Mouse (Mus musculus) limb, embryonic 12.5 days (tissue): ENCODE measurements around the gene Gm4340. TPM values are rescaled to one million over a fixed set of nuclear protein-coding genes. Genes with fewer than 3 reads are reported as not detected.
"Not testable (repeated sequence)": the region's sequence is repeated elsewhere in the genome, so short reads cannot be mapped to it uniquely, and the experiment has no call there.

Experiments used
- ATAC-seq: fragments of 200-750 bp; cut with Nextera tagmentation; 2 replicates; pipeline ENCODE4 v1.8.0; 2017; ENCODE audit warnings: low read depth, moderate TSS enrichment; ENCODE audit not compliant: insufficient number of reproducible peaks, insufficient read depth, low FRiP score, low TSS enrichment
- H3K27ac ChIP-seq: fragments of 300-500 bp; sonication (generic); 2 replicates; pipeline ENCODE4 v1.5.1; 2016; ENCODE audit warnings: mild to moderate bottlenecking, moderate library complexity
- H3K27me3 ChIP-seq: fragments of 300-500 bp; sonication (generic); 2 replicates; pipeline ENCODE4 v1.6.1; 2016; ENCODE audit warnings: mild to moderate bottlenecking, moderate library complexity
- H3K36me3 ChIP-seq: fragments of 300-500 bp; sonication (generic); 2 replicates; pipeline ENCODE4 v1.6.1; 2016; ENCODE audit warnings: mild to moderate bottlenecking, moderate library complexity
- H3K4me1 ChIP-seq: fragments of 300-500 bp; sonication (generic); replicated peaks from 2 replicates; pipeline ENCODE4 v1.6.1; 2016
- H3K4me2 ChIP-seq: fragments of 300-500 bp; sonication (generic); 2 replicates; pipeline ENCODE4 v1.6.1; 2016; ENCODE audit warnings: mild to moderate bottlenecking, moderate library complexity
- H3K4me3 ChIP-seq: fragments of 300-500 bp; sonication (generic); replicated peaks from 2 replicates; pipeline ENCODE4 v1.5.1; 2016; ENCODE audit warnings: mild to moderate bottlenecking
- H3K9ac ChIP-seq: fragments of 300-500 bp; sonication (generic); replicated peaks from 2 replicates; pipeline ENCODE4 v1.6.1; 2016; ENCODE audit warnings: mild to moderate bottlenecking, moderate library complexity
- H3K9me3 ChIP-seq: fragments of 300-500 bp; sonication (generic); 2 replicates; pipeline ENCODE4 v1.6.1; 2016; ENCODE audit warnings: mild to moderate bottlenecking, moderate library complexity
- WGBS: fragments of 180-500 bp; shearing (Covaris S2); methylation state at CpG from one replicate; pipeline ENCODE4 v1.1.7; 2016; 5-methylcytosine and 5-hydroxymethylcytosine counted together
- polyA plus RNA-seq: library from polyadenylated mRNA; unstranded; fragments of >200 nt; fragmentation: Nextera tagmentation; extraction: Ambion mirVana; gene quantifications from 2 replicates; pipeline ENCODE4 v1.2.1, GENCODE M21; 2016

The Gm4340 gene
- polyA plus RNA-seq: not detected in 2 replicates

DNA sequence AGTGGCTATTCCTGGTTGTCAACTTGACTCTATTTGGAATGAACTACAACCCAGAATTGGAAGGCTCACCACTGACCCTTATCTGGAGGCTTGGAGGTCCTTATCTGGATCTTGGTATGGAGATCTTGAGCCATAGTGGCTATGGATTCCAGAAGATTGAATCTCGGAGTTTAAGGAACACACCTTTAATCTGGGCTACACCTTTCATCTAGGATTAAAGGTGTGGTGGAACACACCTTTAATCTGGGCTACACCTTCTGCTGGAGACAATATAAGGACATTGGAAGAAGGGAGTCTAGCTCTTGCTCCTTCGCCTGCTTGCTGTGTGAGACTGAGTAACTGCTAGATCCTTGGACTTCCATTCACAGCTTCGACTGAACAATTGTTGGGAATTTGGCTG, at the start of gene Gm4340:
TSS of gene Gm4340 (plus strand) at position 301 of the 400 bp plus-strand sequence.
- not testable (repeated sequence) for H3K36me3 ChIP-seq, H3K27ac ChIP-seq, H3K9ac ChIP-seq, H3K27me3 ChIP-seq, H3K4me2 ChIP-seq, H3K9me3 ChIP-seq, H3K4me3 ChIP-seq, ATAC-seq, H3K4me1 ChIP-seq
- no CpG with 5 or more reads among the region's 3 CpGs for WGBS

DNA sequence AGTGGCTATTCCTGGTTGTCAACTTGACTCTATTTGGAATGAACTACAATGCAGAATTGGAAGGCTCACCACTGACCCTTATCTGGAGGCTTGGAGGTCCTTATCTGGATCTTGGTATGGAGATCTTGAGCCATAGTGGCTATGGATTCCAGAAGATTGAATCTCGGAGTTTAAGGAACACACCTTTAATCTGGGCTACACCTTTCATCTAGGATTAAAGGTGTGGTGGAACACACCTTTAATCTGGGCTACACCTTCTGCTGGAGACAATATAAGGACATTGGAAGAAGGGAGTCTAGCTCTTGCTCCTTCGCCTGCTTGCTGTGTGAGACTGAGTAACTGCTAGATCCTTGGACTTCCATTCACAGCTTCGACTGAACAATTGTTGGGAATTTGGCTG, 42.6 kb upstream of the Gm4340 start, which contains the start of gene Gm6763:
TSS of gene Gm6763 (plus strand) at position 301 of the 400 bp plus-strand sequence.
- H3K27me3 ChIP-seq, H3K36me3 ChIP-seq, ATAC-seq, H3K9ac ChIP-seq, H3K27ac ChIP-seq, H3K4me1 ChIP-seq, H3K4me2 ChIP-seq, H3K9me3 ChIP-seq, H3K4me3 ChIP-seq: not testable (repeated sequence)
- no CpG with 5 or more reads among the region's 3 CpGs for WGBS

DNA sequence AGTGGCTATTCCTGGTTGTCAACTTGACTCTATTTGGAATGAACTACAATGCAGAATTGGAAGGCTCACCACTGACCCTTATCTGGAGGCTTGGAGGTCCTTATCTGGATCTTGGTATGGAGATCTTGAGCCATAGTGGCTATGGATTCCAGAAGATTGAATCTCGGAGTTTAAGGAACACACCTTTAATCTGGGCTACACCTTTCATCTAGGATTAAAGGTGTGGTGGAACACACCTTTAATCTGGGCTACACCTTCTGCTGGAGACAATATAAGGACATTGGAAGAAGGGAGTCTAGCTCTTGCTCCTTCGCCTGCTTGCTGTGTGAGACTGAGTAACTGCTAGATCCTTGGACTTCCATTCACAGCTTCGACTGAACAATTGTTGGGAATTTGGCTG, 34.1 kb upstream of the Gm4340 start, which contains the start of gene Gm8764:
TSS of gene Gm8764 (plus strand) at position 301 of the 400 bp plus-strand sequence.
- ATAC-seq: not testable (repeated sequence)

DNA sequence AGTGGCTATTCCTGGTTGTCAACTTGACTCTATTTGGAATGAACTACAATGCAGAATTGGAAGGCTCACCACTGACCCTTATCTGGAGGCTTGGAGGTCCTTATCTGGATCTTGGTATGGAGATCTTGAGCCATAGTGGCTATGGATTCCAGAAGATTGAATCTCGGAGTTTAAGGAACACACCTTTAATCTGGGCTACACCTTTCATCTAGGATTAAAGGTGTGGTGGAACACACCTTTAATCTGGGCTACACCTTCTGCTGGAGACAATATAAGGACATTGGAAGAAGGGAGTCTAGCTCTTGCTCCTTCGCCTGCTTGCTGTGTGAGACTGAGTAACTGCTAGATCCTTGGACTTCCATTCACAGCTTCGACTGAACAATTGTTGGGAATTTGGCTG, 25.6 kb upstream of the Gm4340 start, which contains the start of gene Gm21304:
TSS of gene Gm21304 (plus strand) at position 301 of the 400 bp plus-strand sequence.
- not testable (repeated sequence) for H3K27ac ChIP-seq, H3K4me2 ChIP-seq, ATAC-seq, H3K9ac ChIP-seq, H3K4me1 ChIP-seq, H3K27me3 ChIP-seq, H3K36me3 ChIP-seq, H3K4me3 ChIP-seq, H3K9me3 ChIP-seq
- no CpG with 5 or more reads among the region's 3 CpGs for WGBS

More for the DNA sequence above, 34.1 kb upstream of the Gm4340 start, which contains the start of gene Gm8764:
- H3K4me2 ChIP-seq, H3K9me3 ChIP-seq, H3K36me3 ChIP-seq, H3K27me3 ChIP-seq, H3K27ac ChIP-seq, H3K9ac ChIP-seq, H3K4me1 ChIP-seq, H3K4me3 ChIP-seq: not testable (repeated sequence)
- no CpG with 5 or more reads among the region's 3 CpGs for WGBS

DNA sequence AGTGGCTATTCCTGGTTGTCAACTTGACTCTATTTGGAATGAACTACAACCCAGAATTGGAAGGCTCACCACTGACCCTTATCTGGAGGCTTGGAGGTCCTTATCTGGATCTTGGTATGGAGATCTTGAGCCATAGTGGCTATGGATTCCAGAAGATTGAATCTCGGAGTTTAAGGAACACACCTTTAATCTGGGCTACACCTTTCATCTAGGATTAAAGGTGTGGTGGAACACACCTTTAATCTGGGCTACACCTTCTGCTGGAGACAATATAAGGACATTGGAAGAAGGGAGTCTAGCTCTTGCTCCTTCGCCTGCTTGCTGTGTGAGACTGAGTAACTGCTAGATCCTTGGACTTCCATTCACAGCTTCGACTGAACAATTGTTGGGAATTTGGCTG, 17.1 kb upstream of the Gm4340 start, which contains the start of gene Gm21312:
TSS of gene Gm21312 (plus strand) at position 301 of the 400 bp plus-strand sequence.
- H3K4me1 ChIP-seq, H3K9me3 ChIP-seq, H3K27ac ChIP-seq, H3K4me3 ChIP-seq, H3K9ac ChIP-seq, H3K4me2 ChIP-seq, H3K36me3 ChIP-seq, H3K27me3 ChIP-seq, ATAC-seq: not testable (repeated sequence)
- no CpG with 5 or more reads among the region's 3 CpGs for WGBS

DNA sequence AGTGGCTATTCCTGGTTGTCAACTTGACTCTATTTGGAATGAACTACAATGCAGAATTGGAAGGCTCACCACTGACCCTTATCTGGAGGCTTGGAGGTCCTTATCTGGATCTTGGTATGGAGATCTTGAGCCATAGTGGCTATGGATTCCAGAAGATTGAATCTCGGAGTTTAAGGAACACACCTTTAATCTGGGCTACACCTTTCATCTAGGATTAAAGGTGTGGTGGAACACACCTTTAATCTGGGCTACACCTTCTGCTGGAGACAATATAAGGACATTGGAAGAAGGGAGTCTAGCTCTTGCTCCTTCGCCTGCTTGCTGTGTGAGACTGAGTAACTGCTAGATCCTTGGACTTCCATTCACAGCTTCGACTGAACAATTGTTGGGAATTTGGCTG, 8.6 kb upstream of the Gm4340 start, which contains the start of gene Gm20765:
TSS of gene Gm20765 (plus strand) at position 301 of the 400 bp plus-strand sequence.
- not testable (repeated sequence) for H3K4me1 ChIP-seq, H3K27ac ChIP-seq, ATAC-seq, H3K9me3 ChIP-seq, H3K27me3 ChIP-seq, H3K4me2 ChIP-seq, H3K36me3 ChIP-seq, H3K4me3 ChIP-seq, H3K9ac ChIP-seq
- no CpG with 5 or more reads among the region's 3 CpGs for WGBS

DNA sequence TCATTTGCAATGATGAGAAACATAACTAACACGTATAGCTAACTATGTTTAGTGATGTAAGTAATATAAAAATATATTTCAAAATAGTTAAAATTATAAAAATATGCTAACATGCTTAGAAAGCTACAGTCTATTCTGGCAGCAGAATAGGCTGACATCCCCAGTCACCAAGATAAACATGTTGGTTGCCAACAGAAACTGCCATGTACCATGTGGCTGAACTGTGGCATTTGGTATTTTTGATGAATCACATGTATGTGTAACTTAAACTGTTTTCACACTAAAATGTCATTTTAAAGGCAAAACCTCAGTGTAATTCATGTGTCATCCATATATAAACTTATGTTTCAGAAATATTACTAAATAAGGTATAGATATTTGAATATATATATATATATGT, 15.8 kb downstream of the Gm4340 start:
- H3K36me3 ChIP-seq: no peaks in the 10 kb centered on the region
- ATAC-seq: no peak
- 87% methylated on average over 1 of the region's 1 CpGs for WGBS

DNA sequence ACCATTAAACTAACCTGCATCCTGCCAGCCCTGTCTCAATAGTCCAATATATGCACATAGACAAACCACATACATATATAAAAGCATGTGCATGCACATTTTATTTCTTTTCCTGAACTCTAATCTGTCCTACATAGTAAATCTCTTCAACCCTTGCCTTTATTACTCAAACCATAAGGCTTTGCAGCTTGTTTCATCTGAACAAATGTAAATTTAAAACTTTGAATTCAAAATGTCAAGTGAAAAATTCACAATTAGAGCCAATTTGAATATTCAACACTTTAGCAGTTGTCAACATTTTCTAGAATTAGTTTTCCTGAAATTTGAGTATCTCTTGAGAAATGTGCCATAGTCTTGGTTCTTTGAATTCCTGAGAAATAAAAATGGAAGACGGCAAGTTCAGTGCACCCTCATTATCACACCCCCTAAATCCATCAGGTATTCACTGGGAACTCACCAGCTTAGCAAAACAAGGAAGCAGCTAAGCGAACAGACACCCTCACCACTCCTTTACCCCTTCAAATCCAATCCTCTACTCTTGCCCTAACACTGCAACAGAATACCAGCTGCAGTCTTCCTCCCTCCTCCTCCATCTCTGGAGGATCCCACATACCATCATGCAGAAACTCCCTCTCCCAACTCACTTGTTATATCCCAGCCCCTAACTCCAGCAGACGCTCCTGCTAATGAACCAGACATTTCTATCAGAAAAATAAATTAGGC, 16.6 kb downstream of the Gm4340 start:
- Histone ChIP-seq H3K9ac (no peak overlapping the region), H3K4me2 (no peak overlapping the region), H3K36me3 (no peaks in the 10 kb centered on the region), H3K4me1 (no peaks in the 10 kb centered on the region), H3K27ac (no peak overlapping the region), H3K9me3 (no peaks in the 10 kb centered on the region), H3K27me3 (no peaks in the 10 kb centered on the region), H3K4me3 (no peak overlapping the region)
- WGBS: 68% methylated on average over 3 of the region's 3 CpGs
- ATAC-seq: no peak

More for the DNA sequence above, 15.8 kb downstream of the Gm4340 start:
- no peak overlapping the region for H3K9ac ChIP-seq
- H3K9me3 ChIP-seq: no peaks in the 10 kb centered on the region
- H3K4me1 ChIP-seq: no peaks in the 10 kb centered on the region
- H3K27me3 ChIP-seq: no peaks in the 10 kb centered on the region
- H3K27ac ChIP-seq: no peak overlapping the region
- no peak overlapping the region for H3K4me2 ChIP-seq
- no peak overlapping the region for H3K4me3 ChIP-seq

DNA sequence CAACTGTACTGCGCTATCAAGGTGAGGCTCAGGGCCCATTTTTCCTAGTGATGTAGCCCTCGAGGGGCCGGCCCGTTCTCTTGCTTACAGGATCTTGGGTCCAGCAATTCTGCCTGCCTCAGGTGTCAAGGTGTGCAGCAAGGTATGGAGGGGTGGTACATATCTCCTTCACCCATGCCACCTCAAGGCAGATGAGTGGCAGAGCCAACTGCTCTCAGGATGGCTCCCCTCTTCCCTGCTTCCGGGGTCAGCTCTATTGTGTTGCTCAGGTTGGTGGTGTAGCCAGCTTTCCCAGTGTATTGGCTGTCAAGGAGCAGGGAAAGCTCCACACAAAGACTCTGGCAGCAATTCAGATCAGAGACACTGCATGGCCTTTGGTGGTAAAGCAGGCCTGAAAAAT, 20.7 kb downstream of the Gm4340 start:
- Histone ChIP-seq H3K27me3 (no peaks in the 10 kb centered on the region), H3K4me1 (no peaks in the 10 kb centered on the region), H3K36me3 (no peaks in the 10 kb centered on the region), H3K4me3 (no peak overlapping the region), H3K27ac (no peak overlapping the region), H3K9ac (no peak overlapping the region), H3K9me3 (no peaks in the 10 kb centered on the region), H3K4me2 (no peak overlapping the region)
- ATAC-seq: no peak
- WGBS: 87% methylated on average over 5 of the region's 5 CpGs

DNA sequence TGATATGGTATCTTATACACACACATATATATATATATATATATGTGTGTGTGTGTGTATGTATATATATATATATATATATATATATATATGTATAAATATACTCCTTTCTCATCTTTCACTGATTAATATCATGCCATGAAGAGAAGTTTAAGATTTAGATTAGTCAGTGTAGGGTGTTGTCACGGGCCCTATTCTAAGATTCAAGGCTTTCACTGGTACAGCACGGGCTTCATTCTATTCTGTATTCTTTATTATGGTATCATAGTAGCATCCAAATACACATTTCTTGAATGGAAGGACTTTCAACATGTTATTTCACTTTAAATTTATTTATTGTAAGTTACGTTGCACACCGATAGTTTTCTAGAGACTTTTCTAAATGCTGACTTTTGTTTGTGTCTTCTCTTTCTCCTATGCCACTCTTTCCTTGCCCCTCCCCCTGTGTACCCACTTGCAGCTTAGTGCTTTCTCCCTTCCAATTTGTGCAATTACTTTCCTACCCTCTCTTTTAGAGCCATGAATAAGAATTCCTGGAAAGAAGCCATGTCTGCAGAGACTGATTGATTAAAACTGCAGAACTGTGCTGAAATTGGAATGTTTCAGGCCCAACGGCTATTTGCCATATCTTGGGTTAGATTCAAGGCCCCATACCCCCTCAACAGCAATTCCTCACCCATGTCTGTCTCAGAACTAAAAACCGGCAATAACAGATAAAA, 26.6 kb downstream of the Gm4340 start:
- H3K9ac ChIP-seq: no peak overlapping the region
- no peaks in the 10 kb centered on the region for H3K36me3 ChIP-seq
- H3K9me3 ChIP-seq: 0 out of 2 replicates have a peak, but pooled peaks cover 3% of the 10 kb centered on the region
- no peaks in the 10 kb centered on the region for H3K4me1 ChIP-seq
- no peak overlapping the region for H3K4me2 ChIP-seq
- no peak overlapping the region for H3K4me3 ChIP-seq
- H3K27me3 ChIP-seq: no peaks in the 10 kb centered on the region
- WGBS: 81% methylated on average over 6 of the region's 6 CpGs
- ATAC-seq: no peak
- H3K27ac ChIP-seq: no peak overlapping the region
